Mouse (Mus musculus): ENCODE data around the gene Tbc1d8b. TPM values are rescaled to one million over a fixed set of nuclear protein-coding genes. Genes with fewer than 3 reads are reported as not detected.

Gene Tbc1d8b
- polyA plus RNA-seq, 1 experiment from 2014 or later = 0.93 TPM

Other genes with a start within 250 kb of the Tbc1d8b start
- 0.69 and 0.89 TPM in 2 replicates for gene D330045A20Rik, start 204.6 kb upstream of the Tbc1d8b start, polyA plus RNA-seq (2015; fragmentation: Nextera tagmentation; extraction: Ambion mirVana)
- 57.4 and 65.4 TPM in 2 replicates for gene Rnf128, start 121.7 kb upstream of the Tbc1d8b start, polyA plus RNA-seq (2015; fragmentation: Nextera tagmentation; extraction: Ambion mirVana)
- not detected in 2 replicates for gene Gm15013, start 29.5 kb downstream of the Tbc1d8b start, polyA plus RNA-seq (2015; fragmentation: Nextera tagmentation; extraction: Ambion mirVana)
- gene Ripply1, start 97.4 kb downstream of the Tbc1d8b start, polyA plus RNA-seq (2015; fragmentation: Nextera tagmentation; extraction: Ambion mirVana) = not detected in 2 replicates
- gene Cldn2, start 115.8 kb downstream of the Tbc1d8b start, polyA plus RNA-seq (2015; fragmentation: Nextera tagmentation; extraction: Ambion mirVana) = 0.73 and 0.85 TPM in 2 replicates
- 35.5 and 43.0 TPM in 2 replicates for gene Morc4, start 186.7 kb downstream of the Tbc1d8b start, polyA plus RNA-seq (2015; fragmentation: Nextera tagmentation; extraction: Ambion mirVana)